Mouse (Mus musculus) thymus, postnatal 4 days (tissue): ENCODE data around the gene Lrrn3.

ENCODE experiments used
- DNase-seq: peaks from one replicate; pipeline ENCODE4 v3.0.0; 2021

Lrrn3 gene

DNA sequence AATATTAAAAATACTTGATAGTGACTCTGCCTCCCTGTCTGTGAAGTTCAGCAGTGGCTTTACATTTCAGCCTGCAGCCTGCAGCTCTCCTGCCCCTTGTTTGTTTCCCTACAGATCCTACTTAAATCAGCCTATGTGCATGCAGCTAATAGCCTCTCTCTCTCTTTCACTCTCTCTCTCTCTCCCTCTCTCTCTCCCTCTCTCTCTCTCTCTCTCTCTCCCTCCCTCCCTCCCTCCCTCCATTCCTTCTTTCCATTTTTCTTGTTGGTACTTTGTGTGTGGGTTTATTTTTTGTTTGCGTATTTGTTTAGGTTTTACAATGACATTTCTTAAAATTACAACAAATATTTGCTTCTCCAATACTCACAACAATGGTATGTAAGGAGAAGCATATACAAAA lies at the start of gene Lrrn3:
Lrrn3 (minus strand) TSS at position 101 of the 400 bp plus-strand sequence.
- DNase-seq = no peak

DNA sequence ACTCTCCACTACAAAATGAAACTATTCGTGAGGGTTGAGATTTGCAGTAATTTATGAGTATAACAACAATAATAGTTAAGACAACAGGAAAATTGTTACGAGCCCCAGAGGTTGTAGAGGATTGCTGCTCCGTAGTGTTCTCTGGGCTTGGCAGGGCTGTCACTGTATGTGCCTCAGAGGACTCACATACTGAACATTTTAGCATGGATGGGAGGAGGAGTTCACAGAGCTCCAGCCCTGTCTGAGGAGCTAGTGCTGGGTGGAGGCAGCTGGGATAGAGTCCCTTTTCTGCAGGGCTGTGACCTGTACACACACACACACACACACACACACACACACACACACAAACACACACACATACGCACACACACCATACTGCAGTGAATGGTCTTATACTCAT lies 42.2 kb upstream of the Lrrn3 start:
- DNase-seq = no peak

DNA sequence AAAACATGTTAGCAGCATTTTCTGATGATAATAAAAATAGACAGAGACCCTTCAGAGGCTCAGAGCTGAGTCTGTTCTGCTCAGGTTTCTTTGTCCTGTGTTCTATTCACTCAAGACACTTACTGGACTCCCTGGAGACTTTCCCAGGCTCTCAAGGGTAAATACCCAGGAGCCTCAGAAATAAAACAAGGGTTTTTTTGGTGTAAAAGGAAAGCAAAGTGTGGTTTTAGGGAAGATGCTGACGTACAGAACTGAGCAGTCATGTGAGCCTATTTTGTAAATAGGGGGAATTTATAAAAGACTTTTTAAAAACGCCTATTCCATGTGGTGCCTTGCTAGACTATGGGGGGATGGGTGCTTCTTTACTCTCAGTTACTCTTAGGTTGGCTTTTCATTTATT lies 40.5 kb upstream of the Lrrn3 start:
- DNase-seq = no peak

DNA sequence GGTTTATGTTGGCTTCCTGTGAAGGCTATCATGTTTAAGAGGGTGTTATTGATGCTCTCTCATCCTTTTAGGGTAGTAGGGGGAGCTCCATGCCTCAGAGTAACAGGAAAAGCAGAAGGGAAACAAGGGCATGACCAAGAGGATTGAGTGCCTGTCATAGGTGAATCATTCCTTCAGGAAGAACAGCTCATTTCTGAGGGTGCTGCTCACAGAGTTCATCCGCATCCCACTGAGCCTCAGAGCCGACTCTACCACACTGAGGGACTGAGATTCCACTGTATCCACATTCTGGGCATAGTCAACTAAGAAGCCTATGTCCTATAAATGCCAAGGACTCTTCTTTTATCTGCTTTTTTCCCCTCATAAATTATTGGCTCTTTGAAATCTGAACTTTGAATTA lies 35.4 kb upstream of the Lrrn3 start:
- no peak for DNase-seq

DNA sequence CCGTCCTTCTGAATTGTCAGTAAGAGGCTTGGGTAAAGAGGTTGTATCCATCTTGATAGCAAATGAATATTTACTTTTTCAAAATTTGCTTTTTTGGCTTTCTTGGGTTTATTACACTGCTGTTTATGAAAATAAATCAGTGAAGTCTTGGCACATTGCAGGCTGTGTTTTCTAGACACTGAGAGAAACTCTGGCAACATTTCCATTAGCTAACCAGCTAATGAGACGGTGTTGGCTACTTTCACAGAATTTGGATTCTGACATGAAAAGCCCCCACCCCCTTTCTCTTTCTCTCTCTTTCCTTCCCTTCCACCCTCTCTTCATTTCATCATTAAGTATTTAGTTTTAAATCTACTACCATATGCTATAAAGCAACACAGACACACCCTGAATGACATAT lies 34.1 kb upstream of the Lrrn3 start:
- DNase-seq = no peak

DNA sequence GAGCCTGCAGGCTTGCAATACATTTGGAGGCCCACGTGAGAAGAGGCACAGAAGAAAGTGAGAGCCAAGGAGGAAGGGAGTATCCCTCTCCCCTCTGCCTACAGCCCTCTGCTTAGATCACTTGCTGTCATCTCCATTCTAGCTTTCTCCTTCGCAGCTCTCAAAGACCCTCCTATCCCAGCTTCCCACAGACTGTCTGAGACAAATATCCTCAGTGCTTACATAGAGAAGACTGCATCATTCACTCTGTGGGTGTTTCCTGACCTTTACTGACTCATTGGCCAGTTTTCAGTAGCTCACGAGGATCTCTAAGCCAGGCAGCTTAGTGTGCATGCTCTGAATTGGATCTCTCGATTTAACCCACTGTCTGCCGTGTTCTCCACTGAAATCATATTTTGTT lies 32.7 kb upstream of the Lrrn3 start:
- DNase-seq = no peak

DNA sequence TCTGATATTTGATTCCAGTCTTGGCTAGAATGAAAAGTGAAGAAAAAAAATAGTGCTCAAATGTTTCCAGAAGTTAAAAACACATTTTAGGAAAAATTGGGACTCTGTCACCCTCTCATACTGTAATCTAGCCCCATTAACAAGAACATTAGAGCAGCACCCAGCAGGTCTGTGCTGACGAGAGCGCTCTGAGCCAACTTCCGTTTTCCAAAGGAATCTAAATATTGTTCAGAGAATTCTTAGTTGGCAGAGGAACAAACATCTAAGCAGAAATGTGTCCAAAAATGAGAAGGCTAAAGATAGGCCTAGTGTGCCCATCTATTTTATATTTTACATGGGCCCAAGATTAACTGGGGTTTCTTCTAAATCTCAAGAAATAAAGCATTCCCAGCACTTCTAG lies 24.4 kb upstream of the Lrrn3 start:
- DNase-seq = no peak

DNA sequence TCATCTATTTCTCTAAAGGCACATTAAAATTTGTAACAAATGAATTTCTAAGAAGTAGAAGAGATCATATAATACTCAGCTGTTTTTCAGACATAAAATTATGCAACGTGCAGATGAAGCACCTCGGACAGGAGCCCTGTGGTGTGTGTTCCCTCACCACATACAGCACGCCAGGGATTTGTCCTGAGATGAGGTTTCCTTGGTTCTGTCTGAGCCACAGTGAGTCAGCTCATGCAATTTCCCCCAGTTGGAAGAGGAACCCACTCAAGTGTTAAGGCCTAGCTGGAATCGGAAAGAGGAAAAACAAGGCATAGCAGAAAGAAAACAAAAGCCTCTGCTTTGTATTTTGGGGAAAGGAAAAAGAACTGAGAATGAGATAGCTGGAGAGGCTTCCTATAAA lies 22.4 kb upstream of the Lrrn3 start:
- no peak for DNase-seq

DNA sequence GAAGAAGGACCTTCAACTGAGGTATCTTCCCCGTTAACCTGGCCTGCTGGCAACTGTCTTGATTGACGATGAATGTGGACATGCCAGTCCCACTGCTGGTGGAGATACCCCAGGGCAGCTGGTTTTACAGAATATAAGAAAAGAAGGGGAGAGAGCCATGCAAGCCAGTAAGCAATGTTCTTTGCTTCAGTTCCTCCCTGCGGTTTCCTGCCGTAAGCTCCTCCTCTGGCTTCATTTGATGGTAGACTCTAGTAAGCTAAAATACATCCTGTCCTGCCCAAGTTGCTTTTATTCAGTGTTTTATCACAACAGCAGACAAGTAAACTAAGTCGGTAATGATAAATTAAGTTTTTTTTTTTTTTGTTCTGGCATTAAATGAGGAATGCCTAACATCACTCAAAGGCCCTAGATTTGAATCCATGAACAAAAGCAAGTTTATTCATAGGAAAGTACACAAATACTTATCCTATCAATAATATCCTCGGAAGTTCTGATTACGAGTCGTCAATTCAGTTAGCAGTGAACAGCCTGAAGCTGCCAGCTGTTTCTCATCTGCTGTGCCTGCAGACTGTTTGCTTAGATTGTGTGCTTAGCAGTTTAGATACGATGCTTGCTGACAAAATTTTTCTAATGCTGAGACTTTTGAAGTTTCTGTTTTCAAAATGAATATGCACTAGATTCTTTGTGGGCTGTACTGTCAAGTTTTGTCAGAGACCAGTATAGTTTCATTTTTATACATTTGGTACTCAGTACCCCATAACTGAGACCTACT lies 14.0 kb upstream of the Lrrn3 start:
- DNase-seq = no peak

DNA sequence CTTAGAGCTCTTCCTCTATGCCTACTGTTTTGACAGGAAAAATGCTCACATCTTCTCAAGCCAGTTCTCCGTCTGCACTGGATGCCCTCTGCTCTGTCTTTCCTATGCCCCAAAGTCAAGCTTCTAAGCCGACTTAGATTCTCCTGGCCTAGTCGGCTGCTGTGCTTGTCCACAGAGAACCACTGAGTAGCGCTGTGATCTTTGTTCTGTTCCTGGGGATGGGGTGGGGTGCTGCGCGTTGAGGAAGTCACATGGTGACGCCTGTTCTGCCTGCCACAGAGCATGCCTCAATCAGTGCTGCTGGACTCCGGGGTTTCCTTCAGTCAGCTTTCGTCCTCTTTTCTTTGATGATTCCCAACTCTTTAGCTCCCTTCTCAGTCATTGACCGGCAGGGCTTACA lies 8.4 kb upstream of the Lrrn3 start:
- no peak for DNase-seq

DNA sequence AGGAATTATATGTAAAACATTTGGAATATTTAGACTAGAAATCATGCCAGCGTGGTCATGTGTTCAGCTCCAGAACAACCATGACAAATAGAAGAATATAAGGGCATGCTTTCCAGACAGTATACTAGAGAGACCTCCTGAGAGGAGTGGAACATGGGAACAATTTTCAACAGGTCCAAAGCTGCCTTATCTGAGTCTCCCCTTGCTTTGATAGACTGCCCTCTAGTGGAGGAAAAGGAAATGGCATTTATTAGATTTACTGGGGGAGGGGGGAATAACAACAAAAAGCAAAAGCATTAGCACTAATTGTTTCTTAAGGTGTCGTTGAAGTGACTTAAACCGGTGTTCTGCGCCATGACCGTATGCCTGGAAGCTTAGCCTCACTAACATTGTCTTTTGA lies 774 bp upstream of the Lrrn3 start:
- no peak for DNase-seq

DNA sequence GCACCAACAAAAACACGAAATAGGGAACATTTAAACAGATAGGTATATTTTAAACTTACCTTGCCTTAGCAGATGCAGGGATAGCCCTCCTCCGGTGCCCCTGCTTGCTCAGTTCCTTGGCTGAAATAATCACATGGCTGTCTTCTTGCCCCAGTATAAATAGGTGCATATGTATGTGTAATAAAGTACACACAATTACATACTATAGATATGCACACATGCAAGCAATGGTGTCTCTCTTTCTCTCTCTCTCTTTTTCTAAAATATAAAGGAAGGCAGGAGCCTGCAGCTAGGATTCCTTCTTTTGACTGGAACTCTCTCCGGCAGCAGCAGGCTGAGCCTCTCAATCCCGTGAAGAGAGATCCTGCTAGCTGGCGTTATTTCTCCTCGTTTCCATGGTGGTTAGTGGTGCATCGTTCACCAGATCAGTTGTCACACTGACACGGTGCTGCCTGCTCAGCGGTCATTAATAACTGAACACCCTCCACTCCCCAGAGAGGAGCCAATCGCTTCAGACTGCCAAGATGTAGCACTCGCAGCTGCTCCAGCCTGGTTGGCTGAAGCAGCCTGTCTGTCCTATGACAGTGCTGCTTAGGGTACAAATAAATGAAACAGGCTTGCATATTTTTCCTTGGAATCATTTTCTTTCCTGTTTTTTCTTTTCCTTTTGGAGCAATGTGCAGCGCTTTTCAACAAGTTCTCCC lies 567 bp downstream of the Lrrn3 start:
- DNase-seq = no peak

DNA sequence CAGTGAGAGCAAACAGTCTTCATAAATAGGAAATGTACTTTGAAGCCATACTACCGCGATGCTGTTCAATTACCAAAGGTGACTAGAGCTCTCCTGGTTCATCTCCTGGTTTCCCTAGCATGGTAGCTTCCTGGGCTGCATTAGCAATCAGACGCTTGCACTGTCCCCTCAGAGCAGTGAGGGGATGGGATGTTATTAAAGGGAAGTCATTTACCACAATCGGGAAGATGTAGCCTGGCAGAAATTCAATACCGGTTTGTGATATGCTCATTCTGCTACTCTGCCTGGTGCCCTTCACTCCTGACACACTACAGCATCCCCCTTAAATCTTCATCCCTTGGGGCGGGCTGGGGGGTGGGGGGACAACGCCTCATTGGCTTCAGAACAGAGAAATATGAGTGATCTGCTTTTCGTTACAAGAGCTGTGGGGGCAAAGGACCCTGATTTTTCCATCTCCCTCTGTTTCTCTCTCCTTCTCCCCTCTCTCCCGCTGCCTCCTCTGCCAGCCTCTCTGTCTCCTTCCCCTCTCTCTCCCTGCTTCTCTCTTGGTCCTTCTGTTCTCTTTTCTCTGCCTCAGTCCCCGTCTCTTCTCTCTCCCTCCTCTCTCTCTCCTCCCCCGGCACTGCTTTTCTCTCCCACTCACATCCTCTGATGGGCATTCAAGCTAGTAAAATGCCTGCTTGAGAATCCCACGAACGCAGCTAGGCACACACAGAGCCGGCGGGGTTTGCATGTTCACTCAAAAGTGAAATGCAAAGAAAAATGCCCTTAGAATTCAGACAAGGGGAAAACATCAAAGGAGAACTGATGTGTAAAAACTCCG lies 1.3 kb downstream of the Lrrn3 start:
- DNase-seq = no peak

DNA sequence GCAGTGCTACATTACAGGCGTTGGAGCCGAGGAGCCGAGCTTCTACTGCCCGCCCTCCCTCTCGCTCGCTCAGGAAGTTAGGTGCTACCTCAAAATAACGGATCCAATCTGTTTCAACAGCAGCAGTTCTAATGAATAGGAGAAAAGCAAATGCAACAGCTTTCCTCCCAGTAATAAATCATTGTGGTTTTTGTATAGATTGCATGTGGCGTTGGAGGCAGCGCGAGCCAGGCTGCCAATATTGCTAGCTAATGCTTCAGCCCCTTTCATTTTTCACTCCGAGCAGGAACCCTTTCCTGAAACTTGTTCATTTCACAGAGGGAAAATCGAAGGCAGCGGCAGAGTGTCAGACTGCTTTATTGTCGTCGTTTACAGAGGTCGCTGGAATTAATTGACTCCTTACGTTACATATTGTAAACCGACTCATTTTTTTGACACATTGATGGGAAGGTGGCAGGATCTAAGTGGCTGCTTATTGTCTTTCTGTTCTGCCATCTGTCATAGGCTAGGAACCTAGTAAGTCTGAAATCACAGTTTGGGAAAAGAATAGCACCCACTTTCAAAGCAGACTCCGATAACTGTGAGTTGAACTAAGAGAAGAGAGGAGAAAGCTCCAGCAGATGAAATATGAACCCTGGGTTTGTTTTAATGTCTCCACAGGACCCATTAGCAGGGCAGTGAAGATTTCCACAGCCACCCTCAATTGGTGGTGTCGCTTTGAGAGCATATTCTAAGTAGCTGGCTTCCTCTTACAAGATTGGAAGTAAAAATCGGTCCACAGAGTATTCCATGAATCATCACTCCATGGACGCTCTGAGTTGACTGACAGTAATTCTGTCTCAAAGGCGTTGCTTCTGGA lies 2.4 kb downstream of the Lrrn3 start:
- DNase-seq = no peak

DNA sequence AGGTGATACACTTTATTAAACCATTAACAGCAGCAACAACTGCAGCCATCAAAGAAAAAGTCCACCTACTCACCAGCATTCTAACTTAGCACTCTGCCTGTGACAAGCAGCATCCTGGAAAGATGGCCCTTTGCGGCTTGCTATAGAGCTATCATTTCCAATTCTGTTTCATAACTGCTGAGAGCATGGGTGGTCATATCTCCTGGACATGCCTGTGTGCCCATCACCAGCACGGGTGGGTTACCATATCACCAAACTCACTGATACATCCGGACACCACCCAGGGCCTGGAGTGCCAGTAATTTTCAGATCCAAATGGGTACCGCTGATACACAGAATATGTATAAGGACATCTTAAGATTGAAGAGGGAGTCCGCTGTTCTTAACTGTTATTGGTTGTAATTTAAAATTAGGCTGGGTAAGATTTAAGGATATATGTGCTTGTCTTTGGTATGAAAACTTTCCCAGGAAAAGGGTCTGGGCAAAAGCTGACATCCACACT lies 3.1 kb downstream of the Lrrn3 start:
- no peak for DNase-seq

DNA sequence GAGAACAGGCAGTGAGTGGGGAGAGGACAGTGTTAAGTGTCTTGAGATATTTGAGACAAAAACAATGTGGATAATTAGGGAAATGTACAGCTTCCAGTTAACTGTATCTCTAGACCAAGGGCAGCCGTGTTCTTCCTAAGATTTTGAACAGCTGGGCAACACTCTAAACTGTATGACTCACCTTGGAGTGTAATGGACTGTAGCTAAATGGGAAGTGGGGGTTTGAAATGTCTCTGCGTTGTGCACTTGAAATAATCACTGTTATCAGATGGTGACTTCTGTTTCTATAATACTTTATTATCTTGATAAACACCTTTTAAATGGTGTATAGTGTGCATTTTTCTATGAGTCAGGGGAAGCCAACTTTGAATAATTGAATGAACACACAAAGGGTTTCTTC lies 4.7 kb downstream of the Lrrn3 start:
- DNase-seq = no peak

DNA sequence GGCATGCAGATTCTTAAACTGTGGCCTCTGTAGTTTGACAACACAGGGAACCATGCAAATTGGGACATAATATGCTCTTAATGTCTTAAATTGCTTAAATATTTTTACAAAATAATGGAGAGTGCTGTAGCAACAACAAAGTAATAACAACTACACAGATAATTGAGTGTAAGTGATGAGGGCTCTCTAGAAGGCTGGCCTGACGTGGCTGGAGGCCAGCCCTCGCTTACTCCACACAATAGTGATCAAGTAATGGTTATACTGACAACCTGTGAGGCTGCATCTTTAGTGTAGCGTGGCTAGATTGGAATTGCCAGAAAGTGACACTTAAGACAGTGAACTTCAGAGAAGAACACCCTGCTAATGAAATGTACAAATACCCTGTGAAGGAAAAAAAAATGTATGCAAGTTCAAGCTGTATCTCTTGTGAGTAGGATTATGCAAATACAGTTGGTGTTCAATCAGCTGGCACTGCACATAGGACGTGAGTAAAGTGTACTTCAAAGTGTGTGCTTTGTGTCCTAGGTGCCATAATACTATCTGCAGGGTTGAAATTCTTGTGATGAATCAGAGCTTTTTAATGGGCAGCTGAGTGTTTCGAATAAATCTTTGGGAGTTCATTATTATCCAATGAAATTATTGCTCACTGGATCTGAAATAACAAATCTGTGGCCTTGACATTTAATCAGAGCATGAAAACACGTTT lies 17.0 kb downstream of the Lrrn3 start:
- DNase-seq = no peak

DNA sequence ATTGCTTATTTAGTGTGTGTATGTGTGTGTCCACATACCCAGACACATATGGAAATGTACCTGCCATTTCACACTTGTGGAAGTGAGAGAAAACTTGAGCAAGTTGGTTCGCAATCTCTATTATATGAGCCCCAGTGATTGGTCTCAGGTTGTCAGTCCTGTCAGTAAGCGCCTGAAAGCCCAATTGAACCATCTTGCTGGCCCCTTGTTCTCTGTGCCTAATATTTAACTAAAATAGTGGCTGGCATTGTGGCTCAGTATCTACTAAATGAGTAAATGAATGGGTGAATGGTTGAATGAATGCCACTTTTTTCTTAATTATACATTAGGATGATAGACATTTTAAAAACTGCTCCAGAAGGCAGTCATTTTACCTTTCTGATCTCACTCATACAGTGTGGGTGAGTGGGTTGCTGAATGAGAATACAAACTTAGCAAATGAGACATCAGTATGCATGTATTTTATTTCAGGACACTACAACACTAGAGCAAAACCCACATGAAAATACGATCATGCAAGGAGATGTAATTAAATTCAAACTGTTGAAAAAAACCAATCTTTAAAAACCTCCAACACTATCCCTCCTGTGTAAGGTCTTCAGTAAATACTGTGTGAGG lies 17.7 kb downstream of the Lrrn3 start:
- DNase-seq = no peak

DNA sequence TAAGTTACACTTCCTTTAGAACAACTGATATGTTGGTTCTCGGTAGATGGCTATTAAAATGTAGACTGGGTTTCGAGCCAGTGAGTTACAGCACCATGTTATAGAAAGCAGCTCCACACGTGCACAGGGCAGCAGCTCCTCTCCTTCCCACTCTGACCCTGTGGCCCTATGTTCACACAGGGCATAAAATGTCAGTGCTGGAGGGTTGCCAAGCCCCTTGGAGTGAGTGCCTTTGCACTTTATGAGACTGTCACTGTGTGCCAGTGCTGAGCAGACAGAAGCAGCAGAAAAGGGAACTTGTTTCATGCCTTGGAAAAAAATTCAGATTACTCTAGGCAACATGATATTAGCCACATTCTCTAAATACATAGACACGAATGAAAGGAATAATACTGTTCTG lies 47.8 kb downstream of the Lrrn3 start:
- DNase-seq = no peak

DNA sequence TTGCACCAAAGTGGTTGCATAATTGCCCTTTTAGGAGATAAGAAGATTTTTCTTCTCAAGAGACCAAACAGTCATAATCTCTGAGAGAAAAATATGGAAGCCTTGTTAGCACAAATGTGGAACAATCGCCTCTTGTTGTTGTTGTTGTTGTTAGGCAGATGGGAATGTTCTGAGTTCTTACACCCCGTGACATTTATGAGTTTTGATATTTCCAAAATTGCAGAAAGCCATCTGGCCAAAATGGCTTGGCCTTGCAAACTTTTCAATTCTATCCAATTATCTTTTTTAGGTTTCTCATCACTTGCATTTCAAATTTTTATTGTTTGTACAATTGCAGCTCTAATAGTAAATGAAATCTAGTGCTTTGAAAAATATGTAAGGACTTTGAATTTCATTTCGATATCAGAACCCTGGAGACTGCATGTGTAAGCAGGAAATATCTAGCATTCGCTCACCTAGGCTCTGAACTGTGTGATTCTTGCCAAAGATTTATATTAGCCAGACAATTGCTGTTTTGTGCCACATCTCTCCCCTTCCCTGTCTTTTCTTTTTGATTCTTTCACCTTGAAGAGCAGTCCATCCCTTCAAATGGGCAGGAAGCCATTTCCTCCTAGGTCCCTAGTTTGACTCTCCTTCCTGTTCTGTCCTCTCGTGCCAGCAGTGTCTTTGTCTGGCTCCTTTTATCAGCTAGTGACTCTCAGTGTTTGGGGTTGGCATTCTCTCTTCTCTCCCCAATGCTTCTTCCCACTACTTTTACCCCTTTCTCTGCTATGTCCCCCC lies 49.8 kb downstream of the Lrrn3 start:
- DNase-seq = no peak

DNA sequence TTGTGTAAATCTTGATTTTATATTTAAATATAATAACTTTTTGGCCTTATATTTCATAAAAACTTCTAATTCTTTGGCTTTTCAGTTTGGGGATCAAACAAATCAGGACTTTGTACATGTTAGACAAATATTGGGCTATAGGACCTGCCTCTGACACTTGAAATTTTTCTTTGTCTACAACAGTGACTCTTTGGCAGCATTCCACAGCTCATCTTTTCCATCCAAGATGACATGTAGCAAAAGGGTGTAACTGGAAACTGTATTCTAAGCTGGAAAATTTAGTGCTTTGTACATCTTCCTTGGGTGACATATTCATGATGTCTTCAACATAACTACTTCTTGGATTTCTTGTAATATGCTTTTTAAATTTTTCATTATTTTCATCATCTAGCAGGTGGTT lies 57.4 kb downstream of the Lrrn3 start:
- no peak for DNase-seq
